Mouse (Mus musculus) CH12.LX (cell line): ENCODE measurements around the gene Nek5. TPM values are rescaled to one million over a fixed set of nuclear protein-coding genes. Genes with fewer than 3 reads are reported as not detected.

ENCODE experiments used
- DNase-seq: peaks from one replicate; pipeline ENCODE4 v3.0.0-alpha.2; 2013; ENCODE audit errors: extremely low read depth
- H3K27ac ChIP-seq: 2 replicates; pipeline ENCODE4 v1.5.1; 2012; ENCODE audit warnings: low read depth, mild to moderate bottlenecking, control low read depth, moderate library complexity; ENCODE audit not compliant: insufficient read depth
- H3K27me3 ChIP-seq: replicated peaks from 2 replicates; pipeline ENCODE3; 2012; ENCODE audit warnings: inconsistent platforms
- H3K36me3 ChIP-seq, 2 experiments: replicated peaks in 1 of 2; 2 replicates each; pipeline versions ENCODE3 to v1.6.1; 2012; ENCODE audit warnings: inconsistent platforms in 1 of 2, low read length in 1 of 2, mild to moderate bottlenecking in 1 of 2, mixed read lengths in 1 of 2, moderate library complexity in 1 of 2; ENCODE audit not compliant: control insufficient read depth in 1 of 2, insufficient read depth in 1 of 2
- H3K4me1 ChIP-seq, 2 experiments: 2 replicates each; pipeline ENCODE4 v1.6.1; 2012; ENCODE audit warnings: inconsistent platforms in 1 of 2, moderate library complexity in 1 of 2; ENCODE audit not compliant: insufficient read depth in 2 of 2, control insufficient read depth in 1 of 2
- H3K4me2 ChIP-seq: 2 replicates; pipeline ENCODE4 v1.6.1; 2012; ENCODE audit warnings: low read depth, mild to moderate bottlenecking, control low read depth; ENCODE audit not compliant: poor library complexity, insufficient read depth, severe bottlenecking
- H3K4me3 ChIP-seq, 3 experiments: fragments of 150-350 bp in 1 of 3; sonication (generic) in 1 of 3; replicated peaks in 1 of 3; 2 replicates each; pipeline versions ENCODE3 to v1.5.1; 2011 to 2012; ENCODE audit warnings: low read depth in 2 of 3, low read length in 2 of 3, mild to moderate bottlenecking in 2 of 3, moderate library complexity in 2 of 3, control low read depth in 1 of 3, improper control_type of control experiment in 1 of 3, inconsistent platforms in 1 of 3, mixed read lengths in 1 of 3; ENCODE audit not compliant: poor library complexity in 1 of 3
- H3K79me2 ChIP-seq: replicated peaks from 2 replicates; pipeline ENCODE4 v1.6.1; 2012; ENCODE audit warnings: mild to moderate bottlenecking, moderate library complexity; ENCODE audit not compliant: control insufficient read depth, poor library complexity, insufficient read depth, severe bottlenecking; ENCODE audit errors: extremely low read depth
- H3K9ac ChIP-seq: 2 replicates; pipeline ENCODE4 v1.6.1; 2012; ENCODE audit warnings: low read depth, mild to moderate bottlenecking, control low read depth, moderate library complexity; ENCODE audit not compliant: insufficient read depth
- H3K9me3 ChIP-seq: replicated peaks from 2 replicates; pipeline ENCODE3; 2012; ENCODE audit warnings: low read length, inconsistent platforms, mixed read lengths
- CHD1 ChIP-seq: IDR thresholded peaks from 2 replicates; pipeline ENCODE4 v1.6.1; 2012; ENCODE audit warnings: low read depth, low read length, improper control_type of control experiment, inconsistent platforms
- CHD2 ChIP-seq: IDR thresholded peaks from 2 replicates; pipeline ENCODE4 v1.6.1; 2011; ENCODE audit warnings: low read length, improper control_type of control experiment
- CTCF ChIP-seq, 2 experiments: IDR thresholded peaks in 1 of 2; conservative IDR thresholded peaks in 1 of 2; 2 replicates each; pipeline ENCODE4 v1.5.1; 2011 to 2012; ENCODE audit warnings: low read depth in 2 of 2, low read length in 2 of 2, improper control_type of control experiment in 1 of 2, inconsistent platforms in 1 of 2, mild to moderate bottlenecking in 1 of 2, moderate library complexity in 1 of 2
- E2F4 ChIP-seq: IDR thresholded peaks from 2 replicates; pipeline ENCODE4 v1.6.1; 2011; ENCODE audit warnings: low read depth, low read length, improper control_type of control experiment; ENCODE audit not compliant: insufficient replicate concordance
- ELF1 ChIP-seq: IDR thresholded peaks from 2 replicates; pipeline ENCODE4 v1.6.1; 2014; ENCODE audit warnings: low read depth, mild to moderate bottlenecking, inconsistent platforms, low read length, improper control_type of control experiment
- EP300 ChIP-seq: IDR thresholded peaks from 2 replicates; pipeline ENCODE4 v1.6.1; 2011; ENCODE audit warnings: low read length, improper control_type of control experiment
- ETS1 ChIP-seq: conservative IDR thresholded peaks from 2 replicates; pipeline ENCODE4 v1.6.1; 2012; ENCODE audit warnings: low read depth, mild to moderate bottlenecking, inconsistent platforms, low read length, improper control_type of control experiment, moderate library complexity
- GABPA ChIP-seq: IDR thresholded peaks from 2 replicates; pipeline ENCODE4 v1.6.1; 2012; ENCODE audit warnings: low read depth, low read length, improper control_type of control experiment, inconsistent platforms; ENCODE audit not compliant: insufficient replicate concordance
- IRF4 ChIP-seq: IDR thresholded peaks from 2 replicates; pipeline ENCODE4 v1.6.1; 2014; ENCODE audit warnings: low read depth, mild to moderate bottlenecking, inconsistent platforms, low read length, improper control_type of control experiment
- JUN ChIP-seq: IDR thresholded peaks from 2 replicates; pipeline ENCODE4 v1.6.1; 2011; ENCODE audit warnings: low read depth, mild to moderate bottlenecking, low read length, improper control_type of control experiment, moderate library complexity; ENCODE audit not compliant: insufficient read depth
- JUND ChIP-seq: conservative IDR thresholded peaks from 2 replicates; pipeline ENCODE4 v1.6.1; 2011; ENCODE audit warnings: low read depth, low read length, improper control_type of control experiment
- KAT2A ChIP-seq: IDR thresholded peaks from 2 replicates; pipeline ENCODE4 v1.6.1; 2012; ENCODE audit warnings: low read length, improper control_type of control experiment, inconsistent platforms; ENCODE audit not compliant: insufficient replicate concordance
- MAZ ChIP-seq: IDR thresholded peaks from 2 replicates; pipeline ENCODE4 v1.6.1; 2012; ENCODE audit warnings: low read depth, mild to moderate bottlenecking, inconsistent platforms, low read length, improper control_type of control experiment, moderate library complexity
- NRF1 ChIP-seq: IDR thresholded peaks from 2 replicates; pipeline ENCODE4 v1.6.1; 2014; ENCODE audit warnings: low read depth, mild to moderate bottlenecking, inconsistent platforms, low read length, improper control_type of control experiment, moderate library complexity
- POLR2A ChIP-seq: IDR thresholded peaks from 2 replicates; pipeline ENCODE4 v1.6.1; 2011; ENCODE audit warnings: low read depth, mild to moderate bottlenecking, improper control_type of control experiment, low read length
- POLR2AphosphoS2 ChIP-seq: IDR thresholded peaks from 2 replicates; pipeline ENCODE4 v1.6.1; 2011; ENCODE audit warnings: low read depth, low read length, improper control_type of control experiment
- SMC3 ChIP-seq: IDR thresholded peaks from 2 replicates; pipeline ENCODE4 v1.6.1; 2011; ENCODE audit warnings: low read depth, low read length, improper control_type of control experiment
- TBP ChIP-seq: conservative IDR thresholded peaks from 2 replicates; pipeline ENCODE4 v1.6.1; 2011; ENCODE audit warnings: low read depth, low read length, improper control_type of control experiment
- TCF12 ChIP-seq: IDR thresholded peaks from 2 replicates; pipeline ENCODE4 v1.6.1; 2014; ENCODE audit warnings: low read depth, mild to moderate bottlenecking, inconsistent platforms, low read length, improper control_type of control experiment
- USF1 ChIP-seq: IDR thresholded peaks from 2 replicates; pipeline ENCODE4 v1.6.1; 2014; ENCODE audit warnings: low read depth, mild to moderate bottlenecking, inconsistent platforms, low read length, improper control_type of control experiment
- USF2 ChIP-seq: conservative IDR thresholded peaks from 2 replicates; pipeline ENCODE4 v1.6.1; 2011; ENCODE audit warnings: low read depth, low read length, improper control_type of control experiment
- ZC3H11A ChIP-seq: IDR thresholded peaks from 2 replicates; pipeline ENCODE4 v1.6.1; 2012; ENCODE audit warnings: low read depth, mild to moderate bottlenecking, inconsistent platforms, low read length, improper control_type of control experiment
- ZKSCAN1 ChIP-seq: IDR thresholded peaks from 2 replicates; pipeline ENCODE4 v1.6.1; 2012; ENCODE audit warnings: low read depth, inconsistent platforms, low read length, improper control_type of control experiment, borderline replicate concordance
- ZMIZ1 ChIP-seq: IDR thresholded peaks from 2 replicates; pipeline ENCODE4 v1.6.1; 2012; ENCODE audit warnings: low read depth, mild to moderate bottlenecking, inconsistent platforms, low read length, improper control_type of control experiment
- dilution Hi-C: fragments of 300-500 bp; cut with MboI; formaldehyde crosslinking; loops from 2 replicates; pipeline ENCODE4 v1.14.3; 2020; ENCODE audit warnings: low sequenced_read_pairs; ENCODE audit not compliant: extremely low pct_unique_long_range_greater_than_20kb, extremely low pct_ligation_motif_present
- in situ Hi-C: fragments of 300-500 bp; cut with MboI; formaldehyde crosslinking; loops from 3 replicates; pipeline ENCODE4 v1.14.3; 2019; ENCODE audit warnings: low sequenced_read_pairs, low pct_ligation_motif_present, low pct_unique_long_range_greater_than_20kb, mixed read lengths
- polyA plus RNA-seq: library from polyadenylated mRNA; unstranded; fragments of >175 nt; gene quantifications from 2 replicates; pipeline ENCODE4 v1.2.1, GENCODE M21; 2012; ENCODE audit warnings: low read depth; ENCODE audit not compliant: insufficient read length
- total RNA-seq, 2 experiments: library from RNA; depleted of rRNA; stranded (reverse); fragments of 300-350 nt in 1 of 2; fragments of >200 nt in 1 of 2; gene quantifications; 2 replicates each; pipeline ENCODE4 v1.2.3; 2012 to 2014

The Nek5 gene
- total and polyA plus RNA-seq, 3 experiments = not detected

GRCm38 (mm10) chr8:22043706-22044105 lies 81.1 kb downstream of the Nek5 start:
- Histone ChIP-seq H3K27me3 (peaks cover 34% of the 10 kb centered on the region), H3K9me3 (no peaks in the 10 kb centered on the region), H3K9ac (no peak overlapping the region), H3K79me2 (no peaks in the 10 kb centered on the region), H3K27ac (no peak overlapping the region), H3K4me2 (no peak overlapping the region), H3K4me1 (peaks cover 0 to 4% of the 10 kb centered on the region in 2 experiments; a peak in 2 of 4 replicates), H3K36me3 (no peaks in the 10 kb centered on the region), H3K4me3 (no peak overlapping the region)
- in situ Hi-C loops = no loop called here
- dilution Hi-C loops = no loop called here
- DNase-seq = no peak
- no peak for TF ChIP-seq POLR2AphosphoS2
- TF ChIP-seq ZC3H11A = no peak
- TF ChIP-seq E2F4 = no peak
- no peak for TF ChIP-seq NRF1
- no peak for TF ChIP-seq IRF4
- TF ChIP-seq CHD1 = no peak
- no peak for TF ChIP-seq GABPA
- no peak for TF ChIP-seq CTCF (conservative IDR thresholded peaks at IDR 0.05 in 1 of 2, IDR thresholded peaks at IDR 0.05 in 1 of 2; ENCODE audit: low read depth in 2 of 2, low read length in 2 of 2)
- no peak for TF ChIP-seq CHD2
- no peak for TF ChIP-seq ETS1
- no peak for TF ChIP-seq USF2
- no peak for TF ChIP-seq TBP
- TF ChIP-seq JUND = no peak
- TF ChIP-seq EP300 = no peak
- TF ChIP-seq USF1 = no peak

GRCm38 (mm10) chr8:22042515-22042914 lies 82.3 kb downstream of the Nek5 start:
- Histone ChIP-seq H3K9ac (no peak overlapping the region), H3K4me3 (no peak overlapping the region), H3K9me3 (no peaks in the 10 kb centered on the region), H3K79me2 (no peaks in the 10 kb centered on the region), H3K27ac (no peak overlapping the region), H3K4me1 (peaks cover 0 to 4% of the 10 kb centered on the region in 2 experiments; a peak in 2 of 4 replicates), H3K36me3 (no peaks in the 10 kb centered on the region), H3K27me3 (peaks cover 38% of the 10 kb centered on the region), H3K4me2 (no peak overlapping the region)
- no peak for DNase-seq
- dilution Hi-C loops = no loop called here
- TF ChIP-seq POLR2A (no peak), JUND (no peak), ZKSCAN1 (no peak), JUN (no peak), SMC3 (no peak), TBP (no peak), KAT2A (no peak), NRF1 (no peak), ZMIZ1 (no peak), USF2 (no peak), CTCF (conservative IDR thresholded peaks at IDR 0.05 in 1 of 2, IDR thresholded peaks at IDR 0.05 in 1 of 2; ENCODE audit: low read depth in 2 of 2, low read length in 2 of 2) (no peak), TCF12 (no peak), ELF1 (no peak), ZC3H11A (no peak), MAZ (no peak), ETS1 (no peak), IRF4 (no peak)
- in situ Hi-C loops = no loop called here
